Mouse (Mus musculus) megakaryocyte, embryonic 14.5 days (primary cell): ENCODE data around the gene Zw10.

ENCODE experiments used
- FLI1 ChIP-seq: IDR thresholded peaks from 2 replicates; pipeline ENCODE4 v1.6.1; 2012; ENCODE audit warnings: low read length, inconsistent platforms, mixed read lengths
- GATA1 ChIP-seq: IDR thresholded peaks from 3 replicates; pipeline ENCODE4 v1.6.1; 2012; ENCODE audit warnings: mixed read lengths, low read length, inconsistent platforms, borderline replicate concordance

GRCm38 (mm10) chr9:49098871-49099270 lies 43.5 kb downstream of the Zw10 start:
- TF ChIP-seq GATA1 (no peak), FLI1 (no peak)
